Mouse (Mus musculus): ENCODE results near the gene Slc39a3. TPM values are rescaled to one million over a fixed set of nuclear protein-coding genes. Genes with fewer than 3 reads are reported as not detected.

The Slc39a3 gene
- total and polyA plus RNA-seq, 2 experiments: 6.1 to 14.1 TPM

GRCm38 (mm10) chr10:80985241-80985969 is 51.8 kb downstream of the Slc39a3 start:
- Histone ChIP-seq H3K27me3 (ENCODE audit: control insufficient read depth, insufficient read depth, low read length) (no peaks in the 10 kb centered on the region), H3K79me2 (ENCODE audit: control insufficient read depth, insufficient read depth, low read length) (no peaks in the 10 kb centered on the region), H3K4me1 (ENCODE audit: control insufficient read depth, insufficient read depth, low read length) (peaks cover 12% of the 10 kb centered on the region), H3K4me3 (ENCODE audit: insufficient read depth, low read depth, low read length) (peak overlapping the region; percentile 35), H3K27ac (replicated peaks; ENCODE audit: insufficient read depth, low read depth, low read length) (no peak overlapping the region), H3K36me3 (ENCODE audit: control insufficient read depth, insufficient read depth, low read length) (no peaks in the 10 kb centered on the region), H3K9ac (ENCODE audit: low read depth, low read length) (peak overlapping the region; percentile 42)
- WGBS: 9% methylated on average over 37 of the region's 37 CpGs
- TF ChIP-seq POLR2A (IDR thresholded peaks at IDR 0.05; ENCODE audit: extremely low read depth, insufficient read depth, low read length) (no peak), CTCF (IDR thresholded peaks at IDR 0.05; ENCODE audit: low read depth, low read length) (no peak)
- DNase-seq (ENCODE audit: extremely low read depth, low read depth, low spot score): peak; percentile 78

- no peaks in the 10 kb centered on the region for H3K79me2 ChIP-seq (ENCODE audit: control insufficient read depth, insufficient read depth, low read length)
- no peak overlapping the region for H3K9ac ChIP-seq (ENCODE audit: low read depth, low read length)
- H3K4me1 ChIP-seq (ENCODE audit: control insufficient read depth, insufficient read depth, low read length): peaks cover 12% of the 10 kb centered on the region
- no peaks in the 10 kb centered on the region for H3K27me3 ChIP-seq (ENCODE audit: control insufficient read depth, insufficient read depth, low read length)
- H3K4me3 ChIP-seq (ENCODE audit: insufficient read depth, low read depth, low read length): no peak overlapping the region
- TF ChIP-seq CTCF (IDR thresholded peaks at IDR 0.05; ENCODE audit: low read depth, low read length) (no peak), POLR2A (IDR thresholded peaks at IDR 0.05; ENCODE audit: extremely low read depth, insufficient read depth, low read length) (no peak)
- no peak overlapping the region for H3K27ac ChIP-seq (replicated peaks; ENCODE audit: insufficient read depth, low read depth, low read length)
- 94% methylated on average over 12 of the region's 12 CpGs for whole genome bisulfite sequencing
- no peaks in the 10 kb centered on the region for H3K36me3 ChIP-seq (ENCODE audit: control insufficient read depth, insufficient read depth, low read length)
- no peak for DNase-seq (ENCODE audit: extremely low read depth, low read depth, low spot score)
Observed at GRCm38 (mm10) chr10:80984223-80984622, 53.0 kb downstream of the Slc39a3 start.

- Histone ChIP-seq H3K27ac (replicated peaks; ENCODE audit: insufficient read depth, low read depth, low read length) (no peak overlapping the region), H3K4me3 (ENCODE audit: insufficient read depth, low read depth, low read length) (no peak overlapping the region), H3K27me3 (ENCODE audit: control insufficient read depth, insufficient read depth, low read length) (no peaks in the 10 kb centered on the region), H3K4me1 (ENCODE audit: control insufficient read depth, insufficient read depth, low read length) (peaks cover 12% of the 10 kb centered on the region), H3K79me2 (ENCODE audit: control insufficient read depth, insufficient read depth, low read length) (no peaks in the 10 kb centered on the region), H3K9ac (ENCODE audit: low read depth, low read length) (no peak overlapping the region), H3K36me3 (ENCODE audit: control insufficient read depth, insufficient read depth, low read length) (no peaks in the 10 kb centered on the region)
- 20% methylated on average over 4 of the region's 4 CpGs for WGBS
- no peak for TF ChIP-seq CTCF (IDR thresholded peaks at IDR 0.05; ENCODE audit: low read depth, low read length)
- no peak for TF ChIP-seq POLR2A (IDR thresholded peaks at IDR 0.05; ENCODE audit: extremely low read depth, insufficient read depth, low read length)
- peak; percentile 85 for DNase-seq (ENCODE audit: extremely low read depth, low read depth, low spot score)
Observed at GRCm38 (mm10) chr10:80982381-80982780, 54.8 kb downstream of the Slc39a3 start.

GRCm38 (mm10) chr10:80981564-80982112 is 55.6 kb downstream of the Slc39a3 start:
- no peak for DNase-seq (ENCODE audit: extremely low read depth, low read depth, low spot score)
- no peaks in the 10 kb centered on the region for H3K27me3 ChIP-seq (ENCODE audit: control insufficient read depth, insufficient read depth, low read length)
- 75% methylated on average over 7 of the region's 7 CpGs for WGBS

More at GRCm38 (mm10) chr10:80981564-80982112, 55.6 kb downstream of the Slc39a3 start:
- no peak overlapping the region for H3K27ac ChIP-seq (replicated peaks; ENCODE audit: insufficient read depth, low read depth, low read length)
- H3K4me3 ChIP-seq (ENCODE audit: insufficient read depth, low read depth, low read length): no peak overlapping the region
- no peak overlapping the region for H3K9ac ChIP-seq (ENCODE audit: low read depth, low read length)
- H3K79me2 ChIP-seq (ENCODE audit: control insufficient read depth, insufficient read depth, low read length): no peaks in the 10 kb centered on the region
- H3K4me1 ChIP-seq (ENCODE audit: control insufficient read depth, insufficient read depth, low read length): peaks cover 10% of the 10 kb centered on the region
- H3K36me3 ChIP-seq (ENCODE audit: control insufficient read depth, insufficient read depth, low read length): no peaks in the 10 kb centered on the region
- no peak for TF ChIP-seq POLR2A (IDR thresholded peaks at IDR 0.05; ENCODE audit: extremely low read depth, insufficient read depth, low read length)
- TF ChIP-seq CTCF (IDR thresholded peaks at IDR 0.05; ENCODE audit: low read depth, low read length): no peak

Other genes with a start within 250 kb of the Slc39a3 start
- gene Sf3a2, start 239.2 kb downstream of the Slc39a3 start, total RNA-seq (2014; rRNA removed): 6.7 and 8.6 TPM in 2 replicates
- 12.7 and 17.8 TPM in 2 replicates for gene Sf3a2, start 239.2 kb downstream of the Slc39a3 start, polyA plus RNA-seq (2012; rRNA removed)
- 16.0 and 17.4 TPM in 2 replicates for gene Plekhj1, start 238.8 kb downstream of the Slc39a3 start, total RNA-seq (2014; rRNA removed)
- gene Plekhj1, start 238.8 kb downstream of the Slc39a3 start, polyA plus RNA-seq (2012; rRNA removed): 29.4 and 42.2 TPM in 2 replicates
- gene Amh, start 232.2 kb downstream of the Slc39a3 start, total RNA-seq (2014; rRNA removed): 0.13 and 0.18 TPM in 2 replicates
- 0.09 and 0.21 TPM in 2 replicates for gene Amh, start 232.2 kb downstream of the Slc39a3 start, polyA plus RNA-seq (2012; rRNA removed)
- gene Jsrp1, start 223.9 kb downstream of the Slc39a3 start, total RNA-seq (2014; rRNA removed): not detected in 2 replicates
- gene Jsrp1, start 223.9 kb downstream of the Slc39a3 start, polyA plus RNA-seq (2012; rRNA removed): not detected in 2 replicates
- gene Oaz1, start 210.8 kb downstream of the Slc39a3 start, total RNA-seq (2014; rRNA removed): 527 and 614 TPM in 2 replicates
- gene Oaz1, start 210.8 kb downstream of the Slc39a3 start, polyA plus RNA-seq (2012; rRNA removed): 1,187 and 1,294 TPM in 2 replicates
- gene Lingo3, start 193.4 kb downstream of the Slc39a3 start, total RNA-seq (2014; rRNA removed): not detected in 2 replicates
- gene Lingo3, start 193.4 kb downstream of the Slc39a3 start, polyA plus RNA-seq (2012; rRNA removed): 0.05 TPM in 1 of 2 replicates, not detected in the other
- 61.3 and 61.6 TPM in 2 replicates for gene Lsm7, start 182.2 kb downstream of the Slc39a3 start, total RNA-seq (2014; rRNA removed)
- 62.1 and 75.1 TPM in 2 replicates for gene Lsm7, start 182.2 kb downstream of the Slc39a3 start, polyA plus RNA-seq (2012; rRNA removed)
- gene Sppl2b, start 182.2 kb downstream of the Slc39a3 start, total RNA-seq (2014; rRNA removed): 6.5 and 10.4 TPM in 2 replicates
- gene Sppl2b, start 182.2 kb downstream of the Slc39a3 start, polyA plus RNA-seq (2012; rRNA removed): 40.1 and 40.5 TPM in 2 replicates
- gene Tmprss9, start 165.6 kb downstream of the Slc39a3 start, total RNA-seq (2014; rRNA removed): under 0.01 and 0.09 TPM in 2 replicates
- gene Tmprss9, start 165.6 kb downstream of the Slc39a3 start, polyA plus RNA-seq (2012; rRNA removed): 0.04 and 0.05 TPM in 2 replicates
- 79.9 and 87.7 TPM in 2 replicates for gene Timm13, start 136.5 kb downstream of the Slc39a3 start, total RNA-seq (2014; rRNA removed)
- gene Timm13, start 136.5 kb downstream of the Slc39a3 start, polyA plus RNA-seq (2012; rRNA removed): 369 and 388 TPM in 2 replicates
- gene Lmnb2, start 119.2 kb downstream of the Slc39a3 start, total RNA-seq (2014; rRNA removed): 3.2 and 3.3 TPM in 2 replicates
- 5.5 and 6.6 TPM in 2 replicates for gene Lmnb2, start 119.2 kb downstream of the Slc39a3 start, polyA plus RNA-seq (2012; rRNA removed)
- gene Gadd45b, start 107.4 kb downstream of the Slc39a3 start, total RNA-seq (2014; rRNA removed): 2.1 and 8.3 TPM in 2 replicates
- 1.4 and 1.8 TPM in 2 replicates for gene Gadd45b, start 107.4 kb downstream of the Slc39a3 start, polyA plus RNA-seq (2012; rRNA removed)
- 0.09 and 0.13 TPM in 2 replicates for gene Gng7, start 22.5 kb downstream of the Slc39a3 start, total RNA-seq (2014; rRNA removed)
- 0.65 TPM in 2 replicates for gene Gng7, start 22.5 kb downstream of the Slc39a3 start, polyA plus RNA-seq (2012; rRNA removed)
- 0.07 TPM in 1 of 2 replicates, not detected in the other for gene Diras1, start 11.8 kb downstream of the Slc39a3 start, total RNA-seq (2014; rRNA removed)
- not detected in 2 replicates for gene Diras1, start 11.8 kb downstream of the Slc39a3 start, polyA plus RNA-seq (2012; rRNA removed)
- 43.9 and 53.8 TPM in 2 replicates for gene Sgta, start 22.8 kb upstream of the Slc39a3 start, total RNA-seq (2014; rRNA removed)
- gene Sgta, start 22.8 kb upstream of the Slc39a3 start, polyA plus RNA-seq (2012; rRNA removed): 136 and 146 TPM in 2 replicates
- 7.4 and 9.3 TPM in 2 replicates for gene Thop1, start 32.6 kb upstream of the Slc39a3 start, total RNA-seq (2014; rRNA removed)
- 12.0 and 13.1 TPM in 2 replicates for gene Thop1, start 32.6 kb upstream of the Slc39a3 start, polyA plus RNA-seq (2012; rRNA removed)
- gene Creb3l3, start 61.4 kb upstream of the Slc39a3 start, total RNA-seq (2014; rRNA removed): 190 and 205 TPM in 2 replicates
- 287 and 308 TPM in 2 replicates for gene Creb3l3, start 61.4 kb upstream of the Slc39a3 start, polyA plus RNA-seq (2012; rRNA removed)
- gene Map2k2, start 68.5 kb upstream of the Slc39a3 start, total RNA-seq (2014; rRNA removed): 46.6 and 61.1 TPM in 2 replicates
- 192 and 231 TPM in 2 replicates for gene Map2k2, start 68.5 kb upstream of the Slc39a3 start, polyA plus RNA-seq (2012; rRNA removed)
- 10.0 and 14.2 TPM in 2 replicates for gene Zbtb7a, start 97.8 kb upstream of the Slc39a3 start, total RNA-seq (2014; rRNA removed)
- 28.6 and 34.0 TPM in 2 replicates for gene Zbtb7a, start 97.8 kb upstream of the Slc39a3 start, polyA plus RNA-seq (2012; rRNA removed)
- gene Pias4, start 130.5 kb upstream of the Slc39a3 start, total RNA-seq (2014; rRNA removed): 8.9 and 10.1 TPM in 2 replicates
- gene Pias4, start 130.5 kb upstream of the Slc39a3 start, polyA plus RNA-seq (2012; rRNA removed): 17.8 and 22.7 TPM in 2 replicates
- 812 and 946 TPM in 2 replicates for gene Eef2, start 139.2 kb upstream of the Slc39a3 start, total RNA-seq (2014; rRNA removed)
- 1,151 and 1,204 TPM in 2 replicates for gene Eef2, start 139.2 kb upstream of the Slc39a3 start, polyA plus RNA-seq (2012; rRNA removed)
- gene Dapk3, start 145.6 kb upstream of the Slc39a3 start, total RNA-seq (2014; rRNA removed): 14.1 and 16.0 TPM in 2 replicates
- 42.5 and 44.2 TPM in 2 replicates for gene Dapk3, start 145.6 kb upstream of the Slc39a3 start, polyA plus RNA-seq (2012; rRNA removed)
- gene 4930442H23Rik, start 146.4 kb upstream of the Slc39a3 start, total RNA-seq (2014; rRNA removed): not detected in 2 replicates
- gene 4930442H23Rik, start 146.4 kb upstream of the Slc39a3 start, polyA plus RNA-seq (2012; rRNA removed): not detected in 2 replicates
- gene Nmrk2, start 164.6 kb upstream of the Slc39a3 start, total RNA-seq (2014; rRNA removed): 0.09 TPM in 1 of 2 replicates, not detected in the other
- not detected in 2 replicates for gene Nmrk2, start 164.6 kb upstream of the Slc39a3 start, polyA plus RNA-seq (2012; rRNA removed)
- 0.07 TPM in 1 of 2 replicates, not detected in the other for gene Atcay, start 193.4 kb upstream of the Slc39a3 start, total RNA-seq (2014; rRNA removed)
- not detected in 2 replicates for gene Atcay, start 193.4 kb upstream of the Slc39a3 start, polyA plus RNA-seq (2012; rRNA removed)
- 0.27 and 0.74 TPM in 2 replicates for gene Zfr2, start 195.7 kb upstream of the Slc39a3 start, total RNA-seq (2014; rRNA removed)
- gene Zfr2, start 195.7 kb upstream of the Slc39a3 start, polyA plus RNA-seq (2012; rRNA removed): 0.15 and 1.6 TPM in 2 replicates
- gene Matk, start 215.5 kb upstream of the Slc39a3 start, total RNA-seq (2014; rRNA removed): 0.60 and 0.65 TPM in 2 replicates
- 0.27 and 0.43 TPM in 2 replicates for gene Matk, start 215.5 kb upstream of the Slc39a3 start, polyA plus RNA-seq (2012; rRNA removed)
- 52.1 and 65.9 TPM in 2 replicates for gene Mrpl54, start 229.5 kb upstream of the Slc39a3 start, total RNA-seq (2014; rRNA removed)
- 66.6 and 85.9 TPM in 2 replicates for gene Mrpl54, start 229.5 kb upstream of the Slc39a3 start, polyA plus RNA-seq (2012; rRNA removed)
- gene Apba3, start 229.5 kb upstream of the Slc39a3 start, total RNA-seq (2014; rRNA removed): 30.5 and 44.1 TPM in 2 replicates
- gene Apba3, start 229.5 kb upstream of the Slc39a3 start, polyA plus RNA-seq (2012; rRNA removed): 132 and 143 TPM in 2 replicates